Mouse (Mus musculus): ENCODE results near the gene Fxyd3. TPM values are rescaled to one million over a fixed set of nuclear protein-coding genes. Genes with fewer than 3 reads are reported as not detected.

The Fxyd3 gene
- polyA plus RNA-seq, 1 experiment from 2014 or later: 70.8 TPM

DNA sequence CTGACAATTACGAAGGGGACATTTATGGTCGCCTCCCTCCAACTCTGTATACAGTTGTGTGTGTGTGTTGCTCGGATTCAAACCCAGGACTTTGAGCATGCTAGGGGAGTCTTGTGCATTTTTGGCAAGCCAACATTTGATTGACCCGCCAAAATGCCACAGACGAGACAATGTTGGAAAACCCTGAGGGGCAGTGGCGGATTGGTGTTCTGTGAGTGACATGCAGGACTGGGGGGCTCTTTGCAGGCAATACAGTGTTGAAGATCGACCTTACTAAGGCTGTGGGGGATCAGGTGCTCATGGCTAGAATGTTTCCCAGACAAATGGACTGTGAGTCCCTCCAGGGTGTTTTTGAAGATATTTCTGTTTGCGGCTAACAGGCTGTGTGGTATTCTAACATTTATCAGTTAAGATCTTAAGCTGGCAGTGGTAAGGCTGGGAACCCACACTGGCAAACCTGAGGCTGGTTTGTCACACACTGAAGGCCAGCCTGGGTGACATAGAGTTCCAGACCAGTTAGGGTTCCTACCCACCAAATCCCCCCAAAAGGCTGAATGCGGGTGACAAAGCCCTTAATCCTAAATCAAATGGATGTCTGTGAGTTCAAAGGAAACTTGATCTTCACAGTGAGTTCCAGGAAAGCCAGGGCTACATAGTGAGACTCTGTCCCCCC lies 20.5 kb upstream of the Fxyd3 start:
- H3K4me2 ChIP-seq (replicated peaks): no peak overlapping the region
- H3K27ac ChIP-seq: no peak overlapping the region
- H3K4me1 ChIP-seq (replicated peaks): no peaks in the 10 kb centered on the region
- no peak overlapping the region for H3K9ac ChIP-seq
- no peaks in the 10 kb centered on the region for H3K36me3 ChIP-seq
- ATAC-seq: no peak
- H3K27me3 ChIP-seq (replicated peaks): no peaks in the 10 kb centered on the region
- WGBS: 75% methylated on average over 9 of the region's 9 CpGs
- no peak overlapping the region for H3K4me3 ChIP-seq (replicated peaks)
- no peaks in the 10 kb centered on the region for H3K9me3 ChIP-seq

DNA sequence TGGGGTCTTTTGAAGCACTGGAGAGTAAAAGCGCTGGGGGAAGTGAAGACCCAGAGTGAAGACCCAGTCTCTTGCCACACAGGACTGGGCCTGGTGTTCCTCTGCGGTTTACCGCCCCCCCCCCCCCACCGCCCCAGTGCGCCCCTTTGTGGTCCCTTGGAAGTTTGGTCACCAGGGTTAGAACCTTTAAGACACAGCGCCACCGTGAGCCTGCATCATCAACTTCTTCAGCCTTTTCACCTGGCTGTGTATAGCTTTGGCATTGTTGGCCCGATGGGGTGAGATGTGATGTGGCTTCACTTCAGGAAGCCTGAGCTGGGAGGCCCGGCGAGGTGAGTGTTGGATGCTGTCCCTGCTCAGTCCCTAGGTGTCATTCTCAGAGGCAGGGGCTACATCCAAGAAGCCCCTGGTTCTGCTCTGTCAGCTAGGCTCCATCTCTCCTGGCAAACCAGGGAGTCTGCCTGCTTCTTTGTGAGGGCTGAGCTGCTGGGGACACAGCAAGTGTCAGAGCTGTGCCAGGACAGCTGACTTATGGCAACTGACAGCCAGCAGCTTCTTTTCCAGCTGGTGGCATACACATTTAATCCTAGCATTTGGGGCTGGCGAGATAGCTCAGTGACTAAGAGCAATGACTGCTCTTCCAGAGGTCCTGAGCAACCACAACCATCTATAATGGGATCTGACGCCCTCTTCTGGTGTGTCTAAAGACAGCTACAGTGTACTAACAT lies 18.4 kb upstream of the Fxyd3 start:
- no peaks in the 10 kb centered on the region for H3K27me3 ChIP-seq (replicated peaks)
- H3K27ac ChIP-seq: no peak overlapping the region
- H3K4me2 ChIP-seq (replicated peaks): no peak overlapping the region
- no peak overlapping the region for H3K4me3 ChIP-seq (replicated peaks)
- H3K4me1 ChIP-seq (replicated peaks): no peaks in the 10 kb centered on the region
- H3K36me3 ChIP-seq: no peaks in the 10 kb centered on the region
- WGBS: 28% methylated on average over 12 of the region's 12 CpGs
- ATAC-seq: no peak
- no peak overlapping the region for H3K9ac ChIP-seq
- no peaks in the 10 kb centered on the region for H3K9me3 ChIP-seq

DNA sequence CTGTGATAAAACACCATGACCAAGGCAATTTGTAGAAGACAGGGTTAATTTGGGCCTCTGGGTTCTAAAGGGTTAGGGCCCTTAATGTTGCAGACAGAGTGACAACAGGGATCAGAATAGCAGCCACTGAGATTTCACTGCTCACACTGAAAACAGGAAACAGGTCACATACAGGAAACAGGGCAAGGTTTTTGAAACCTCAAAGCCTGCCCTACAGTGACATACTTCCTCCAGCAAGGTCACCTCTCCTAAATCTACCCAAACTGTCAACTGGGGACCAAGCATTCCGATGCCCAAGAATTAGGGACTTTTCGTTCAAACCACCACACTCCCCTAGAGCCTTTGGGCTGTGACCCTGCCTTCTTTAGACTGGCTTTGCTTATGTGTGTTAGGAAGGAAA lies 13.2 kb upstream of the Fxyd3 start:
- H3K9me3 ChIP-seq: no peaks in the 10 kb centered on the region
- H3K27me3 ChIP-seq (replicated peaks): no peaks in the 10 kb centered on the region
- no peak overlapping the region for H3K27ac ChIP-seq
- no peaks in the 10 kb centered on the region for H3K36me3 ChIP-seq
- no peak overlapping the region for H3K4me2 ChIP-seq (replicated peaks)
- H3K4me3 ChIP-seq (replicated peaks): no peak overlapping the region
- peaks cover 6% of the 10 kb centered on the region; the same call in 1 of the 2 replicates for H3K4me1 ChIP-seq (replicated peaks)
- ATAC-seq: no peak
- 76% methylated on average over 2 of the region's 2 CpGs for WGBS
- H3K9ac ChIP-seq: no peak overlapping the region

DNA sequence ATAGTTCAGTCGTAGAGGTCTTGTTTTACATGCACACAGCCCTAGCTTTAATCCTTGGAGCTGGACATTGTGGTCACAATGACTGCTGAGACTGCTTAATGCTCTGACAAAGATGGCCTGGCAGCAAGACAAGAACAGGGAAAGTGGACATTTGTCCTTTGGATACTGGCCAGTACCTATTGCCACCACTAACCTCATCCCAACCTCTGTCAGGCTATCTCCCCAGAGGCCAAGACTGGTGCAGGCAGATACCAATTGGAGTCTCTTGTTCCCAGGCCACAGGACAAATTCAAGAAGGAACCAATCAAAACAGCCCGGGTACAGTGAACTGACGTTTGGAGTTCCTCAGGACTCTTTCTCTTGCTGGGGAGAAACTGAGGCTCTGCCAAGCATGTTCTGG lies 11.7 kb upstream of the Fxyd3 start:
- no peaks in the 10 kb centered on the region for H3K27me3 ChIP-seq (replicated peaks)
- ATAC-seq: no peak
- 76% methylated on average over 3 of the region's 3 CpGs for WGBS

DNA sequence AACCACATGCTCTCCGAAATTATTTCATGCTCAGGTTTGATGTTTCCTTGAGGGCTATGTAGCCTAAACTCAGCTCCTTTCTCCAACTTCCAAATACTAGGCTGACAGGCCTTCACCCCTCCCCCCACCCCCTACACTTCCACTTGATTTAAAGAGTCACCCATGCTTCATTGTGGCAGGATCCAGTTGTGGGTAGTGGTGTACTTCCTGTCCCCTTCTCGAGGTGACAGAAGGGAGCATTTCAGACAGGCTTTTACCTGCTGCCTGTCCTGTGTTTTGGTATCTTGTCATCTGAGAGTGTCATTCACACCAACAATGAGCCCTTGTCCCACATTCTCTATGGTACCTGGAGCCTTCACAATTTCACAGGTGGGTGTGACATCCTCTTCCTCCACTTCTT lies 10.8 kb upstream of the Fxyd3 start:
- Histone ChIP-seq H3K36me3 (no peaks in the 10 kb centered on the region), H3K4me2 (replicated peaks) (no peak overlapping the region), H3K4me1 (replicated peaks) (peaks cover 11% of the 10 kb centered on the region; the same call in 1 of the 2 replicates), H3K27ac (no peak overlapping the region), H3K9me3 (no peaks in the 10 kb centered on the region), H3K4me3 (replicated peaks) (no peak overlapping the region), H3K9ac (no peak overlapping the region), H3K27me3 (replicated peaks) (no peaks in the 10 kb centered on the region)
- ATAC-seq: no peak
- 51% methylated on average over 2 of the region's 2 CpGs for WGBS

More for the DNA sequence above, 11.7 kb upstream of the Fxyd3 start:
- no peak overlapping the region for H3K9ac ChIP-seq
- H3K27ac ChIP-seq: no peak overlapping the region
- peaks cover 11% of the 10 kb centered on the region; the same call in 1 of the 2 replicates for H3K4me1 ChIP-seq (replicated peaks)
- H3K4me3 ChIP-seq (replicated peaks): no peak overlapping the region
- no peaks in the 10 kb centered on the region for H3K36me3 ChIP-seq
- H3K4me2 ChIP-seq (replicated peaks): no peak overlapping the region
- H3K9me3 ChIP-seq: no peaks in the 10 kb centered on the region

DNA sequence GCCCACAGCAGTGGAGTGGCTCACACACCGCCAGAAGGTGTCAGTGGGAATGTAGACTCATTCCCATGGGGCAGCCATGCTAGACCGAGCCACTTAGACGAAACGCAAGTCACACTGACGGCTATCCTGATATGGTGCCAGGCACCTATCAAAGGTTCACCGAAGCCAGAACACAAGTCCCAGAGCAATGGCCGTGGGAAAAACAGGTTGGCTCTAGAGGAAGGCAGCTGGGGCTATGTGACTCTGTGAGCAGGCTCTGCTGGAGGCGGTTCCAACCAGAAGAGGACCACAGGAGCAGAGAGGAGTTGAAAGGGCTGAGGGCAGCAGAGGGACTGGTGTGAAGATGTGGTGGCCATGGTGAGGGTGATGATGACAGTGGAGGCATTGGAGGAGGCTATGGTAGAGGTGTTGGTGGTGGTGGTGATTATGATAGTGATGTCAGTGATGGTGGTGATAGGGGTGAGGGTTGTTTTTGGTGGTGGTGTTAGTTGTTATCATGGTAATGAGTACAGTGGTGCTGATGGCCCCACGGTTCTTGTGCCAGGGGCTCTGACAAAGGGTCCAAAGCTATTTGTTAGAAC lies 9.8 kb upstream of the Fxyd3 start:
- 89% methylated on average over 9 of the region's 9 CpGs for WGBS
- Histone ChIP-seq H3K27me3 (replicated peaks) (no peaks in the 10 kb centered on the region), H3K4me1 (replicated peaks) (peaks cover 11% of the 10 kb centered on the region; the same call in 1 of the 2 replicates), H3K4me2 (replicated peaks) (no peak overlapping the region), H3K4me3 (replicated peaks) (no peak overlapping the region), H3K36me3 (no peaks in the 10 kb centered on the region), H3K9me3 (no peaks in the 10 kb centered on the region), H3K27ac (no peak overlapping the region), H3K9ac (no peak overlapping the region)
- no peak for ATAC-seq

DNA sequence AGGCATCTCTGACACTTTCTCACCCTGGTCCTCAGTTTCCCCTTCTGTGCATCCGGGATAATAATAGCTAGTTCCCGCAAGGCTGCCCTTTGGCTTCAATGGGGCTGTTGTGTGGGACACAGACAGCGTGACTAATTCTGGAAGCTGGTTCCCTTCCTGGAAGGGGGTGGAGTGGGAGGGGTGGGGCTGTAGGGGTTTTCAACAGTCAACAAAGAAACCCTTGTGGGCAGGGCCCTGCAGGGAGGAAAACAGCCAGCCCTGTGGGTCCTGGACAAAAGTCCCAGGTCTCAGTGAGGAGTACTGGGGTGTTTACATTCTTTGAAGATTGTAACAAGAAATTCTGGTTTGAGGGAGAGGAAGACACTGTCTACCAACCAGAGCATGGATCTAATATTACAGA lies 8.7 kb upstream of the Fxyd3 start:
- ATAC-seq: peak; percentile 63
- Histone ChIP-seq H3K4me3 (replicated peaks) (no peak overlapping the region), H3K27ac (no peak overlapping the region), H3K27me3 (replicated peaks) (no peaks in the 10 kb centered on the region), H3K9ac (no peak overlapping the region), H3K4me1 (replicated peaks) (peaks cover 11% of the 10 kb centered on the region; the same call in 1 of the 2 replicates), H3K4me2 (replicated peaks) (no peak overlapping the region), H3K36me3 (no peaks in the 10 kb centered on the region), H3K9me3 (no peaks in the 10 kb centered on the region)
- WGBS: 49% methylated on average over 3 of the region's 3 CpGs

DNA sequence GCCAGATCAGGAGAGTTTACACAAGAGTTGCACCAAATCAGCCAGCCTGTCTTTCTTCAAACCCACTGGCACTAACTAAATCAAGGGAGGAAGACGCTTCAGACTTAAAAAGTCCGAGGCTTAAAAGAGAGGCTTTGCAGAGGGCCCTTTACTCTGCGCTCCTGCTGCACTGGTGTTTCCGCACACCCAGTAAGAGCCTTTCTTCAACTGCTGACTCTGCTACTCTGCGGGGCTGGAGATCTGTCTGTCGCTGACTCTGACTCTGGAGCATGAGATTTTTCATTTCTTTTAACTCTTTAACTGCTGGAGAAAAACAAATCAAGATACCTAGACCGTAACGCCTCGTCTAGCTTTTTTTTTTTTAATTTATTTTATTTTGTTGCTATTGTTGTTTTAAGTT lies 7.6 kb upstream of the Fxyd3 start:
- 42% methylated on average over 9 of the region's 9 CpGs for WGBS
- H3K4me3 ChIP-seq (replicated peaks): no peak overlapping the region
- H3K9me3 ChIP-seq: no peaks in the 10 kb centered on the region
- H3K9ac ChIP-seq: no peak overlapping the region
- H3K27ac ChIP-seq: 0 out of 2 replicates have a peak overlapping the region, but pooled peaks have one; percentile 13
- H3K27me3 ChIP-seq (replicated peaks): no peaks in the 10 kb centered on the region
- H3K4me1 ChIP-seq (replicated peaks): peaks cover 11% of the 10 kb centered on the region; the same call in 1 of the 2 replicates
- no peak for ATAC-seq
- H3K4me2 ChIP-seq (replicated peaks): no peak overlapping the region
- H3K36me3 ChIP-seq: no peaks in the 10 kb centered on the region

DNA sequence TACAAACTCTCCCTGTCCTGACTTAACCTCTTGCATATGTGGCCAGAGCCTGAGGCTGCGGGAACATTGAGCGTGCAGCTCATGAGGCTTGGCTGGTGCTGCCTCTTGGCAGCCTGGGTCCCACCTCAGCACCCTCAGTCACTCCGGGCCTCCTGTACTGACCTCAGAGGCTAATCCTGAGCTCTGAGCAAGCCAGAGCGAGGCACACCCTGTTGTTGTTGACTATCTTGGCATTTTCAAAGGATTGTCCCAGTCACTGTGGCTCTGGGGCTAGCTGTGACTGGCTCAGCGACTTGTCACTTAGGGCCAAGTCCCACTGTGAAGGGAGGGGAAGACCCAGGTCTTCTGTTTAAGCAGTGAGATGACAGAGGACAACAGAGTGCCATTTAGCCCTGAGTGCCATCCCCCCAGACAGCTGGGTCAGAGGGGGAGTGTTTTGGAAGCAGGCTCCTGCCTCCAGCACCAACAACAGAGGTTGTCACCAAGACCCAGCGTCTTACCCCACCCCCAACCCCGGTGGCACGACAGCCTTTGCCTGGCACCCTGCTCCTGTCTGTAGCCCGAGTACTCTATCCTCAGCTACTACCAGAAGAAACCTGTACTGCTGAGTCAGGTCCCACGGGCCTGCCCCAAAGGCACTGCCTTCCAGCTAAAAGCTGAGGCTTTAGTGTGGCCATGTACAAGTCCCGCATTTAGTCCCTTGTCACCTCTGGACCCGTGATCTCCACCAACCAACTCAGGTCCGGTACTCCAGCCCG lies 6.5 kb upstream of the Fxyd3 start:
- no peak; the same call in 1 of the 2 replicates for ATAC-seq
- 70% methylated on average over 14 of the region's 14 CpGs for WGBS
- no peak overlapping the region for H3K4me2 ChIP-seq (replicated peaks)
- H3K36me3 ChIP-seq: no peaks in the 10 kb centered on the region
- no peak overlapping the region for H3K27ac ChIP-seq
- peaks cover 11% of the 10 kb centered on the region; the same call in 1 of the 2 replicates for H3K4me1 ChIP-seq (replicated peaks)
- no peak overlapping the region for H3K9ac ChIP-seq
- no peak overlapping the region for H3K4me3 ChIP-seq (replicated peaks)
- H3K27me3 ChIP-seq (replicated peaks): no peaks in the 10 kb centered on the region
- H3K9me3 ChIP-seq: no peaks in the 10 kb centered on the region

DNA sequence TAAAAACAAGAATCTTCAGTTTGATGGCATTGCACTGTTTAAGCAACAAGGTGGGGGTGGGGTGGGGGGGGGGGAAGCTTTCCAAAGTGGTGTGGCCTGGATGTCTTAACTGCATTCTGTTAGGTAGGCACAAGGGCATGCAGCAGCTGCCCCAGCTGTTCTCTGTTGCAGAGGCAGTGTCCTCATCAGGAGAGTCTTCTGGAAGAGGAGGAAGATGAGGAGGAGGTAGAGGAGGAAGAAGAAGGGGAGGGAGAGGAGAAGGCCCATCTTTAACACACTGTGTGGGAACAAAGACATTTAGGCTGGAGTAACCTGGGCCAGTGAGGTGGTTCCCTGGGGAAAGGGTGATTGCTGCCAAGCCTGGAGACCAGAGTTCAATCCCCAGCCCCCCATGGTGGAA lies 5.6 kb upstream of the Fxyd3 start:
- ATAC-seq: no peak
- H3K4me3 ChIP-seq (replicated peaks): no peak overlapping the region
- peaks cover 11% of the 10 kb centered on the region; the same call in 1 of the 2 replicates for H3K4me1 ChIP-seq (replicated peaks)
- no peaks in the 10 kb centered on the region for H3K36me3 ChIP-seq
- H3K4me2 ChIP-seq (replicated peaks): no peak overlapping the region
- H3K9me3 ChIP-seq: no peaks in the 10 kb centered on the region
- H3K9ac ChIP-seq: no peak overlapping the region
- H3K27ac ChIP-seq: no peak overlapping the region
- H3K27me3 ChIP-seq (replicated peaks): no peaks in the 10 kb centered on the region

DNA sequence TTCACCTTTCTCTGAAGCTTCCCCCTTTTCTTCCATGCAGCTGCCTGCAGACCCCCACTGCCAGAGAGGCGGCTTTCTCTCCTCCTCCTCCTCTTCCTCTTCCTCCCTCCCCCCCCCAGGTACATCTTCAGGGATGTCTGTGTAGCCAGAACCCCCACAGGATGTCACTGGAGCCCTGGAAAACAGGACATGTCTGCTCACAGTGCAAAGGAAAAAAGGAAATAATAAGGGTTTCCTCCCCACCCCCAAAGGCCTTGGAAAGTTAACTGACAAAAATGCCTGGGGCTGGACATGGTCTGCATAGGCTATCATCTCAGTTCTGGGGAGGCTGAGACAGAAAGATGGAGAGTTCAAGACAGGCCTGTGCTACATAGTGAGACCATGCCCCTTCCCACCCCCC lies 4.6 kb upstream of the Fxyd3 start:
- Histone ChIP-seq H3K4me3 (replicated peaks) (no peak overlapping the region), H3K27me3 (replicated peaks) (no peaks in the 10 kb centered on the region), H3K9ac (no peak overlapping the region), H3K36me3 (no peaks in the 10 kb centered on the region), H3K9me3 (no peaks in the 10 kb centered on the region), H3K4me2 (replicated peaks) (no peak overlapping the region), H3K27ac (no peak overlapping the region), H3K4me1 (replicated peaks) (peaks cover 11% of the 10 kb centered on the region; the same call in 1 of the 2 replicates)
- 45% methylated on average over 1 of the region's 1 CpGs for WGBS
- ATAC-seq: no peak

DNA sequence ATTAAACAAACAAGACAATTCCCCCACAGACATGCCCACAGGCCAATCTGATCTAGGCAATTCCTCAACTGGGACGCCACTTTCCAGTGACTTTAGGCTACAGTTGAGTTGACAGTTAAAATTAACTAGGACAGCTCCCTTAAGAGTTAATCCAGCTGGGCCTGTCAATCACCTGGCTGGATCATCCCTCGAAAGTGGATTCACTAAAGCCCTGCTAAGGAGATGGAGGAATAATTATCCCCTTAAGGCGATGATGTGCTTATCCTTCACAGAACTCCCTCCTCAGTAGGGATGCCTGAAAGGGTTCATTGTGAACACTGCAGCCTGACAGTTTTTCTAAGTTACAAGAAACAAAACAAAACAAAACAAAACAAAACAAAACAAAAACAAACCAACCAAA lies 4.1 kb upstream of the Fxyd3 start:
- Histone ChIP-seq H3K9ac (no peak overlapping the region), H3K4me2 (replicated peaks) (no peak overlapping the region), H3K27me3 (replicated peaks) (no peaks in the 10 kb centered on the region), H3K4me3 (replicated peaks) (no peak overlapping the region), H3K36me3 (no peaks in the 10 kb centered on the region), H3K4me1 (replicated peaks) (peaks cover 16% of the 10 kb centered on the region; the same call in 1 of the 2 replicates), H3K27ac (no peak overlapping the region), H3K9me3 (no peaks in the 10 kb centered on the region)
- no peak for ATAC-seq
- WGBS: 67% methylated on average over 3 of the region's 3 CpGs
